20 mouse cellular contexts compared by ENCODE assay signal in genomic region chr11:24158026-24158425, GRCm38 (mm10).
DNase-seq lines count a peak whose midpoint lies in the region; ATAC-seq and TF ChIP-seq lines count a peak whose summit lies in the region.
"Had no signal": no experiment of that assay in that cellular context is flagged by ENCODE, and none has a peak within 500 bp of the region (broad histone marks: within the 10 kb centered on the region; RNA-seq: fewer than 3 reads in every experiment).

No protein-coding gene starts in this region.

- no peaks in the 10 kb centered on the region for H3K27me3 ChIP-seq in hindbrain, embryonic 13.5 days
- no peaks in the 10 kb centered on the region for H3K27me3 ChIP-seq in hindbrain, embryonic 14.5 days (ENCODE audit: control insufficient read depth, insufficient read depth, low read length)
- H3K27me3 ChIP-seq in liver, embryonic 14.5 days (ENCODE audit: control insufficient read depth, insufficient read depth, low read length): no peaks in the 10 kb centered on the region
- no peaks in the 10 kb centered on the region for H3K27me3 ChIP-seq in intestine, embryonic 16.5 days (replicated peaks; ENCODE audit: control insufficient read depth, insufficient read depth, low read length)
- H3K27me3 ChIP-seq: embryonic facial prominence, embryonic 13.5 days; forebrain, embryonic 13.5 days; heart, embryonic 15.5 days had no signal

- H3K9ac ChIP-seq in hindbrain, embryonic 13.5 days: no peak overlapping the region
- H3K9ac ChIP-seq in hindbrain, embryonic 14.5 days: no peak overlapping the region
- no peak overlapping the region for H3K9ac ChIP-seq in liver, embryonic 14.5 days (replicated peaks)
- H3K9ac ChIP-seq in intestine, embryonic 16.5 days (ENCODE audit: low read depth, low read length): no peak overlapping the region
- H3K9ac ChIP-seq: embryonic facial prominence, embryonic 13.5 days; forebrain, embryonic 13.5 days; heart, embryonic 15.5 days had no signal

- no peak overlapping the region for H3K4me3 ChIP-seq in hindbrain, embryonic 13.5 days
- no peak overlapping the region for H3K4me3 ChIP-seq in hindbrain, embryonic 14.5 days (replicated peaks; ENCODE audit: low read length)
- H3K4me3 ChIP-seq in liver, embryonic 14.5 days (ENCODE audit: insufficient read depth in 1 of 2, low read depth in 2 of 2, low read length in 2 of 2): no peak overlapping the region
- no peak overlapping the region for H3K4me3 ChIP-seq in intestine, embryonic 16.5 days (ENCODE audit: low read length)
- H3K4me3 ChIP-seq: embryonic facial prominence, embryonic 13.5 days; forebrain, embryonic 13.5 days; heart, adult 2 months; heart, embryonic 15.5 days; hindbrain, embryonic 10.5 days had no signal

- intact Hi-C loops in gastrocnemius, postnatal 36 days (cut with DNase I): no loop called here

- TF ChIP-seq EP300 in liver, embryonic 14.5 days (IDR thresholded peaks at IDR 0.05; ENCODE audit: low read depth): no peak

- H3K36me3 ChIP-seq in hindbrain, embryonic 13.5 days: peaks cover under 1% of the 10 kb centered on the region; the same call in 1 of the 2 replicates
- H3K36me3 ChIP-seq in hindbrain, embryonic 14.5 days (replicated peaks; ENCODE audit: control insufficient read depth, insufficient read depth): peaks cover 1% of the 10 kb centered on the region
- peaks cover 5% of the 10 kb centered on the region for H3K36me3 ChIP-seq in liver, embryonic 14.5 days (replicated peaks; ENCODE audit: control insufficient read depth, insufficient read depth, low read depth)
- H3K36me3 ChIP-seq in intestine, embryonic 16.5 days (ENCODE audit: control insufficient read depth, insufficient read depth, low read length): no peaks in the 10 kb centered on the region
- H3K36me3 ChIP-seq: heart, embryonic 15.5 days had no signal

- H3K4me1 ChIP-seq in hindbrain, embryonic 13.5 days (replicated peaks): peaks cover 70% of the 10 kb centered on the region
- H3K4me1 ChIP-seq in hindbrain, embryonic 14.5 days (replicated peaks; ENCODE audit: control insufficient read depth, insufficient read depth, low read length): peaks cover 54% of the 10 kb centered on the region
- peaks cover 0 to 10% of the 10 kb centered on the region in 2 experiments; a peak in 3 of 4 replicates for H3K4me1 ChIP-seq in liver, embryonic 14.5 days (replicated peaks; ENCODE audit: control insufficient read depth in 2 of 2, insufficient read depth in 2 of 2, low read length in 1 of 2)
- no peaks in the 10 kb centered on the region; the same call in 1 of the 2 replicates for H3K4me1 ChIP-seq in intestine, embryonic 16.5 days (ENCODE audit: control insufficient read depth, insufficient read depth, low read length)

- no peak overlapping the region for H3K4me2 ChIP-seq in hindbrain, embryonic 13.5 days
- H3K4me2 ChIP-seq in hindbrain, embryonic 14.5 days (replicated peaks): no peak overlapping the region
- H3K4me2 ChIP-seq in liver, embryonic 14.5 days (ENCODE audit: low read depth): no peak overlapping the region
- no peak overlapping the region for H3K4me2 ChIP-seq in intestine, embryonic 16.5 days (ENCODE audit: low read depth, low read length)
- H3K4me2 ChIP-seq: embryonic facial prominence, embryonic 13.5 days; forebrain, embryonic 13.5 days; heart, embryonic 11.5 days; heart, embryonic 15.5 days had no signal

- DNase-seq in hindbrain, embryonic 14.5 days (ENCODE audit: low spot score): no peak
- DNase-seq in liver, embryonic 14.5 days (ENCODE audit: low read depth in 3 of 3, low spot score in 3 of 3): no peak
- no peak for DNase-seq in liver
- no peak for DNase-seq in gastrocnemius, postnatal 36 days
- DNase-seq: adrenal gland, postnatal 10 days; cerebellum, adult 11-12 months; cerebellum, adult 9-10 months; cerebellum, postnatal 25 days; gastrocnemius, postnatal 10 days; heart, adult 2 months had no signal

- no peaks in the 10 kb centered on the region for H3K9me3 ChIP-seq in hindbrain, embryonic 13.5 days
- no peaks in the 10 kb centered on the region for H3K9me3 ChIP-seq in hindbrain, embryonic 14.5 days (ENCODE audit: control insufficient read depth, low read length)
- no peaks in the 10 kb centered on the region for H3K9me3 ChIP-seq in liver, embryonic 14.5 days (ENCODE audit: control insufficient read depth, low read length)
- H3K9me3 ChIP-seq in intestine, embryonic 16.5 days (ENCODE audit: control insufficient read depth, low read length): no peaks in the 10 kb centered on the region
- H3K9me3 ChIP-seq: embryonic facial prominence, embryonic 13.5 days; forebrain, embryonic 13.5 days; heart, embryonic 15.5 days; hindbrain, embryonic 10.5 days had no signal

- TF ChIP-seq CTCF in liver, embryonic 14.5 days (IDR thresholded peaks at IDR 0.05; ENCODE audit: low read depth): no peak

- peak overlapping the region; percentile 15; the same call in 1 of the 2 replicates for H3K27ac ChIP-seq in hindbrain, embryonic 13.5 days
- no peak overlapping the region for H3K27ac ChIP-seq in hindbrain, embryonic 14.5 days
- no peak overlapping the region for H3K27ac ChIP-seq in liver, embryonic 14.5 days
- H3K27ac ChIP-seq in intestine, embryonic 16.5 days (ENCODE audit: low read length): no peak overlapping the region
- H3K27ac ChIP-seq: embryonic facial prominence, embryonic 13.5 days; forebrain, embryonic 13.5 days; heart, adult 2 months; heart, embryonic 15.5 days; hindbrain, embryonic 10.5 days had no signal

- 70% methylated on average over 9 of the region's 9 CpGs for WGBS in hindbrain, embryonic 13.5 days
- 62% methylated on average over 9 of the region's 9 CpGs for WGBS in hindbrain, embryonic 14.5 days
- 26% methylated on average over 9 of the region's 9 CpGs for WGBS in liver, embryonic 14.5 days (ENCODE audit: insufficient replicate concordance)
- WGBS in intestine, embryonic 16.5 days: 52% methylated on average over 9 of the region's 9 CpGs

- ATAC-seq in hindbrain, embryonic 13.5 days (ENCODE audit: low FRiP score): no peak
- no peak for ATAC-seq in hindbrain, embryonic 14.5 days (ENCODE audit: low FRiP score)
- 0 out of 2 replicates have a peak, but pooled peaks have one; percentile 22 for ATAC-seq in liver, embryonic 14.5 days (ENCODE audit: insufficient read depth)
- ATAC-seq in common myeloid progenitor, adult 5-6 weeks (replicated peaks; ENCODE audit: low read depth, poor library complexity, severe bottlenecking): peak; percentile 45
- ATAC-seq in intestine, embryonic 16.5 days: no peak
- ATAC-seq: forebrain, embryonic 13.5 days; hindbrain, embryonic 16.5 days; inflammation-experienced regulatory T-cells, adult 6 months had no signal

Comparison
In these comparisons a context has a peak if more than half of its experiments do, and no peak if none do; other contexts are left out.
1. ATAC-seq: peak in liver, embryonic 14.5 days (single experiment) and common myeloid progenitor, adult 5-6 weeks (single experiment); none in hindbrain, embryonic 13.5 days (single experiment), hindbrain, embryonic 14.5 days (single experiment) and intestine, embryonic 16.5 days (single experiment).